27 mouse cellular contexts compared by ENCODE assay signal in the genomic region with DNA sequence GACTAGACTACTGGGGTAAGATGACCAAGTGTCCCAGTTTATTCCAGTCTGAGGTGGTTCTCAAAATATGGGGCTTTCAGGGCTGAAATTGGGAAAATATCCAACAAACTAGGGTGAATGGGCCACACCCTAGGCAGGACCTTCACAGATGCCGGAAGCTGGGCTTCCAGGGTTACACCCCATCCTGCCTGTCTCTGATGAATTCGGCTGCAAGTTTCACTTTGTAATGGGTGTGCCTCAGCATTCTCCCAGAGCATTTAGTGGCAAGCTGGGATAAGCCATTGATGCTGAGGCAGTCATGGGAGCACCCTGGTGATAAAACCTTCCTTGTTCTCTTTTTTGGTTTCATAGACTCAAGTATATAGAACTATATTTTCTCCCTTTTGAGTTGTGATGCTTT.
DNase-seq lines count a peak whose midpoint lies in the region; ATAC-seq and TF ChIP-seq lines count a peak whose summit lies in the region.
"Had no signal": no experiment of that assay in that cellular context is flagged by ENCODE, and none has a peak within 500 bp of the region (broad histone marks: within the 10 kb centered on the region; RNA-seq: fewer than 3 reads in every experiment).

No protein-coding gene starts in this region.

- TF ChIP-seq EP300 in lung, postnatal 0 days (IDR thresholded peaks at IDR 0.05) = no peak

- H3K9ac ChIP-seq in lung, postnatal 0 days (replicated peaks; ENCODE audit: low read depth) = no peak overlapping the region
- H3K9ac ChIP-seq: forebrain, embryonic 13.5 days; heart, embryonic 13.5 days; hindbrain, embryonic 13.5 days; intestine, embryonic 15.5 days had no signal

- WGBS in lung, postnatal 0 days = 75% methylated on average over 2 of the region's 2 CpGs
- 46% methylated on average over 2 of the region's 2 CpGs for WGBS in lung, adult 2 months

- intact Hi-C loops in heart, postnatal 10 days (cut with DNase I) = no loop called here

- H3K36me3 ChIP-seq in lung, postnatal 0 days (ENCODE audit: insufficient read depth, low read length) = no peaks in the 10 kb centered on the region
- H3K36me3 ChIP-seq: forebrain, embryonic 10.5 days; G1E; heart, embryonic 13.5 days; hindbrain, embryonic 10.5 days; hindbrain, embryonic 13.5 days; intestine, embryonic 15.5 days had no signal

- DNase-seq in heart, adult 11 months = peak; percentile 90
- DNase-seq in heart, postnatal 10 days = no peak
- DNase-seq in lung, postnatal 0 days (ENCODE audit: low spot score) = peak; percentile 7
- no peak for DNase-seq in lung, adult 2 months
- DNase-seq in R1 (ENCODE audit: low read depth, low spot score) = peak; percentile 60
- peak; percentile 23 for DNase-seq in skeletal muscle tissue, adult 2 months (ENCODE audit: low read depth, low spot score)
- DNase-seq in layer of hippocampus, postnatal 14 days (ENCODE audit: low spot score in 2 of 2) = no peak
- no peak for DNase-seq in urinary bladder, postnatal 25 days (ENCODE audit: low spot score)
- DNase-seq: adrenal gland, postnatal 10 days; adrenal gland, postnatal 36 days; cerebellum, adult 18-20 months; cerebellum, adult 9-10 months; cerebellum, postnatal 14 days; gastrocnemius, postnatal 14 days; kidney, adult 11 months had no signal

- no peak for ATAC-seq in lung, postnatal 0 days
- ATAC-seq: CD4-positive, CD25-positive, alpha-beta regulatory T cell, adult 4 months; forebrain, embryonic 13.5 days; forebrain, embryonic 16.5 days; hindbrain, embryonic 16.5 days; intestine, embryonic 15.5 days; Patski had no signal

- no peak overlapping the region for H3K27ac ChIP-seq in lung, postnatal 0 days (ENCODE audit: low read length)
- H3K27ac ChIP-seq: forebrain, embryonic 10.5 days; forebrain, embryonic 13.5 days; heart, adult 2 months; heart, embryonic 13.5 days; hindbrain, embryonic 10.5 days; hindbrain, embryonic 13.5 days; intestine, embryonic 15.5 days had no signal

- no peak overlapping the region for H3K4me2 ChIP-seq in lung, postnatal 0 days (replicated peaks; ENCODE audit: low read depth, low read length)
- H3K4me2 ChIP-seq: forebrain, embryonic 13.5 days; heart, embryonic 13.5 days; hindbrain, embryonic 13.5 days; intestine, embryonic 15.5 days had no signal

- no peak for TF ChIP-seq CTCF in lung, postnatal 0 days (IDR thresholded peaks at IDR 0.05)
- no peak for TF ChIP-seq CTCF in lung, adult 2 months (IDR thresholded peaks at IDR 0.05; ENCODE audit: insufficient read depth, low read length)

- no peaks in the 10 kb centered on the region for H3K27me3 ChIP-seq in lung, postnatal 0 days (replicated peaks; ENCODE audit: insufficient read depth, low read length)
- H3K27me3 ChIP-seq: forebrain, embryonic 13.5 days; heart, embryonic 13.5 days; hindbrain, embryonic 13.5 days; intestine, embryonic 15.5 days had no signal

- H3K4me1 ChIP-seq in lung, postnatal 0 days (ENCODE audit: insufficient read depth, low read depth, low read length) = no peaks in the 10 kb centered on the region
- H3K4me1 ChIP-seq in lung, adult 2 months (ENCODE audit: control insufficient read depth, insufficient read depth, low read length) = no peaks in the 10 kb centered on the region
- H3K4me1 ChIP-seq: forebrain, embryonic 10.5 days; forebrain, embryonic 13.5 days; heart, embryonic 13.5 days; hindbrain, embryonic 10.5 days; hindbrain, embryonic 13.5 days; intestine, embryonic 15.5 days had no signal

- H3K4me3 ChIP-seq in lung, postnatal 0 days (ENCODE audit: low read depth, low read length) = no peak overlapping the region
- H3K4me3 ChIP-seq in lung, adult 2 months (replicated peaks; ENCODE audit: extremely low read depth, low read depth, low read length) = no peak overlapping the region
- H3K4me3 ChIP-seq: forebrain, embryonic 10.5 days; forebrain, embryonic 13.5 days; heart, adult 2 months; heart, embryonic 13.5 days; hindbrain, embryonic 10.5 days; hindbrain, embryonic 13.5 days; intestine, embryonic 15.5 days had no signal

- H3K9me3 ChIP-seq in lung, postnatal 0 days (ENCODE audit: low read length) = no peaks in the 10 kb centered on the region
- H3K9me3 ChIP-seq: forebrain, embryonic 13.5 days; G1E; heart, embryonic 13.5 days; hindbrain, embryonic 10.5 days; hindbrain, embryonic 13.5 days; intestine, embryonic 15.5 days had no signal

- no peak for TF ChIP-seq POLR2A in lung, adult 2 months (IDR thresholded peaks at IDR 0.05; ENCODE audit: borderline replicate concordance, extremely low read depth, low read depth, low read length)

Comparison
In these comparisons a context has a peak if more than half of its experiments do, and no peak if none do; other contexts are left out.
1. DNase-seq: peak in heart, adult 11 months (single experiment), lung, postnatal 0 days (single experiment), R1 (single experiment) and skeletal muscle tissue, adult 2 months (single experiment); none in heart, postnatal 10 days (0 of 2), lung, adult 2 months (single experiment), layer of hippocampus, postnatal 14 days (0 of 2) and urinary bladder, postnatal 25 days (single experiment).